ENCODE assay signal across 8 mouse cellular contexts in genomic region chr17:56034726-56035100, GRCm38 (mm10). TPM values are rescaled to one million over a fixed set of nuclear protein-coding genes. Genes with fewer than 3 reads are reported as not detected.
DNase-seq lines count a peak whose midpoint lies in the region; ATAC-seq and TF ChIP-seq lines count a peak whose summit lies in the region.

No protein-coding gene starts in this region.

- no peak overlapping the region for H3K27ac ChIP-seq in heart, embryonic 14.5 days (replicated peaks in 1 of 2; ENCODE audit: control insufficient read depth in 1 of 2, insufficient read depth in 1 of 2, low read depth in 2 of 2, low read length in 2 of 2)
- H3K27ac ChIP-seq in ES-E14 (ENCODE audit: insufficient read depth, low read depth, low read length, poor library complexity, severe bottlenecking) = no peak overlapping the region
- peak overlapping the region; percentile 48; the same call in 1 of the 2 replicates for H3K27ac ChIP-seq in embryonic facial prominence, embryonic 15.5 days (replicated peaks)
- peak overlapping the region; percentile 93 for H3K27ac ChIP-seq in liver, embryonic 13.5 days

- WGBS in heart, embryonic 14.5 days = 82% methylated on average over 6 of the region's 6 CpGs
- 85% methylated on average over 6 of the region's 6 CpGs for WGBS in embryonic facial prominence, embryonic 15.5 days
- 83% methylated on average over 6 of the region's 6 CpGs for WGBS in liver, embryonic 13.5 days (ENCODE audit: insufficient replicate concordance)

- peaks cover 3 to 16% of the 10 kb centered on the region in 2 experiments; a peak in 3 of 4 replicates for H3K4me1 ChIP-seq in heart, embryonic 14.5 days (ENCODE audit: control insufficient read depth in 2 of 2, insufficient read depth in 2 of 2, low read length in 2 of 2)
- H3K4me1 ChIP-seq in ES-E14 (ENCODE audit: control insufficient read depth in 2 of 2, insufficient read depth in 2 of 2, low read length in 2 of 2, poor library complexity in 1 of 2) = peaks cover 4 to 12% of the 10 kb centered on the region in 2 experiments
- H3K4me1 ChIP-seq in embryonic facial prominence, embryonic 15.5 days = peaks cover 51% of the 10 kb centered on the region
- H3K4me1 ChIP-seq in liver, embryonic 13.5 days (replicated peaks) = peaks cover 70% of the 10 kb centered on the region

- ATAC-seq in heart, embryonic 14.5 days (ENCODE audit: insufficient number of reproducible peaks, insufficient read depth, low FRiP score, low read depth) = no peak
- ATAC-seq in embryonic facial prominence, embryonic 15.5 days (ENCODE audit: insufficient number of reproducible peaks, low FRiP score, low TSS enrichment, low read depth) = no peak
- ATAC-seq in liver, embryonic 13.5 days (ENCODE audit: low read depth) = no peak

- no peak for DNase-seq in heart, postnatal 10 days
- DNase-seq in ES-E14 (ENCODE audit: low read depth, low spot score) = no peak
- DNase-seq in liver, embryonic 13.5 days = no peak
- no peak for DNase-seq in c-Kit-positive CD71-positive TER-119-positive erythroid progenitor cells, embryonic 14.5 days (ENCODE audit: low spot score)
- DNase-seq in frontal cortex, postnatal 25 days (ENCODE audit: low spot score in 2 of 2) = no peak
- DNase-seq in right cerebral cortex, postnatal 36 days (ENCODE audit: low spot score in 2 of 2) = no peak

- H3K4me2 ChIP-seq in heart, embryonic 14.5 days (ENCODE audit: low read length) = peak overlapping the region; percentile 65
- peak overlapping the region; percentile 47 for H3K4me2 ChIP-seq in embryonic facial prominence, embryonic 15.5 days (replicated peaks)
- peak overlapping the region; percentile 89 for H3K4me2 ChIP-seq in liver, embryonic 13.5 days

- no peak overlapping the region; the same call in 1 of the 2 replicates for H3K9ac ChIP-seq in heart, embryonic 14.5 days (ENCODE audit: low read length)
- peak overlapping the region; percentile 22; the same call in 1 of the 2 replicates for H3K9ac ChIP-seq in ES-E14 (ENCODE audit: insufficient read depth, low read depth, low read length, poor library complexity, severe bottlenecking)
- H3K9ac ChIP-seq in embryonic facial prominence, embryonic 15.5 days = no peak overlapping the region
- peak overlapping the region; percentile 98 for H3K9ac ChIP-seq in liver, embryonic 13.5 days

- in situ Hi-C loops in ES-E14 (cut with MboI; ENCODE audit: low sequenced_read_pairs in 2 of 2, unreplicated experiment in 2 of 2) = no loop called here

- no peak overlapping the region for H3K4me3 ChIP-seq in heart, embryonic 14.5 days (ENCODE audit: control insufficient read depth in 1 of 2, insufficient read depth in 1 of 2, low read depth in 1 of 2, low read length in 2 of 2)
- no peak overlapping the region for H3K4me3 ChIP-seq in ES-E14 (ENCODE audit: insufficient read depth in 1 of 2, low read depth in 1 of 2, low read length in 2 of 2, poor library complexity in 1 of 2, severe bottlenecking in 1 of 2)
- H3K4me3 ChIP-seq in embryonic facial prominence, embryonic 15.5 days (replicated peaks) = peak overlapping the region; percentile 89
- peak overlapping the region; percentile 97 for H3K4me3 ChIP-seq in liver, embryonic 13.5 days (replicated peaks)

- peaks cover 25% of the 10 kb centered on the region for H3K36me3 ChIP-seq in heart, embryonic 14.5 days (ENCODE audit: control insufficient read depth, insufficient read depth, low read length)
- peaks cover 20% of the 10 kb centered on the region; the same call in 1 of the 2 replicates for H3K36me3 ChIP-seq in ES-E14 (ENCODE audit: control insufficient read depth, insufficient read depth, low read length, poor library complexity, severe bottlenecking)
- H3K36me3 ChIP-seq in embryonic facial prominence, embryonic 15.5 days = peaks cover 36% of the 10 kb centered on the region
- H3K36me3 ChIP-seq in liver, embryonic 13.5 days = peaks cover 37% of the 10 kb centered on the region

- H3K9me3 ChIP-seq in heart, embryonic 14.5 days (ENCODE audit: control insufficient read depth, low read length) = no peaks in the 10 kb centered on the region
- no peaks in the 10 kb centered on the region for H3K9me3 ChIP-seq in ES-E14 (ENCODE audit: control insufficient read depth, insufficient read depth, low read depth, low read length)
- no peaks in the 10 kb centered on the region for H3K9me3 ChIP-seq in embryonic facial prominence, embryonic 15.5 days (replicated peaks)
- no peaks in the 10 kb centered on the region for H3K9me3 ChIP-seq in liver, embryonic 13.5 days (replicated peaks)

- no peaks in the 10 kb centered on the region for H3K27me3 ChIP-seq in heart, embryonic 14.5 days (ENCODE audit: control insufficient read depth, insufficient read depth, low read length)
- no peaks in the 10 kb centered on the region for H3K27me3 ChIP-seq in embryonic facial prominence, embryonic 15.5 days
- no peaks in the 10 kb centered on the region for H3K27me3 ChIP-seq in liver, embryonic 13.5 days

- intact Hi-C loops in heart, postnatal 10 days (cut with DNase I) = no loop called here

TF ChIP-seq in ES-E14, 5 proteins besides CTCF, POLR2A, EP300 and RAD21:
- TF ChIP-seq HCFC1 (IDR thresholded peaks at IDR 0.05; ENCODE audit: borderline replicate concordance, insufficient read depth, low read length) (no peak), CHD2 (IDR thresholded peaks at IDR 0.05; ENCODE audit: low read depth, low read length) (no peak), MAFK (IDR thresholded peaks at IDR 0.05; ENCODE audit: insufficient read depth, low read depth, low read length) (no peak), ZNF384 (IDR thresholded peaks at IDR 0.05; ENCODE audit: low read depth, low read length) (no peak), ZC3H11A (IDR thresholded peaks at IDR 0.05; ENCODE audit: borderline replicate concordance, low read depth, low read length) (no peak)

RNA-seq across cellular contexts. Expression of gene Sh3gl1, which starts 1.7 kb away (rescaled TPM):
- polyA plus RNA-seq in heart, embryonic 14.5 days (2014; fragmentation: Nextera tagmentation; extraction: Ambion mirVana) = 63.6 and 70.5 TPM in 2 replicates
- 10 to 100 TPM; 32.0 to 33.9 TPM for total RNA-seq in heart, postnatal 10 days (2021)
- total RNA-seq in ES-E14 (2012; rRNA removed) = 67.7 and 73.8 TPM in 2 replicates
- 194 and 201 TPM in 2 replicates for polyA plus RNA-seq in embryonic facial prominence, embryonic 15.5 days (2015; fragmentation: Nextera tagmentation; extraction: Ambion mirVana)
- polyA plus RNA-seq in liver, embryonic 13.5 days (2015; fragmentation: Nextera tagmentation; extraction: Ambion mirVana) = 48.0 and 50.9 TPM in 2 replicates

RNA-seq across cellular contexts. Expression of gene Chaf1a, which starts 5.5 kb away (rescaled TPM):
- polyA plus RNA-seq in heart, embryonic 14.5 days (2014; fragmentation: Nextera tagmentation; extraction: Ambion mirVana) = 9.0 and 9.2 TPM in 2 replicates
- 1 to 10 TPM; 5.2 to 6.3 TPM for total RNA-seq in heart, postnatal 10 days (2021)
- 48.3 and 57.9 TPM in 2 replicates for total RNA-seq in ES-E14 (2012; rRNA removed)
- 21.6 and 23.0 TPM in 2 replicates for polyA plus RNA-seq in embryonic facial prominence, embryonic 15.5 days (2015; fragmentation: Nextera tagmentation; extraction: Ambion mirVana)
- polyA plus RNA-seq in liver, embryonic 13.5 days (2015; fragmentation: Nextera tagmentation; extraction: Ambion mirVana) = 19.8 and 27.1 TPM in 2 replicates

RNA-seq across cellular contexts. Expression of gene Mpnd, which starts 29.2 kb away (rescaled TPM):
- 73.9 and 84.4 TPM in 2 replicates for polyA plus RNA-seq in heart, embryonic 14.5 days (2014; fragmentation: Nextera tagmentation; extraction: Ambion mirVana)
- total RNA-seq in heart, postnatal 10 days (2021) = 10 to 100 TPM; 47.4 to 50.1 TPM
- 39.0 and 61.5 TPM in 2 replicates for total RNA-seq in ES-E14 (2012; rRNA removed)
- 91.3 and 97.2 TPM in 2 replicates for polyA plus RNA-seq in embryonic facial prominence, embryonic 15.5 days (2015; fragmentation: Nextera tagmentation; extraction: Ambion mirVana)
- polyA plus RNA-seq in liver, embryonic 13.5 days (2015; fragmentation: Nextera tagmentation; extraction: Ambion mirVana) = 13.5 and 14.5 TPM in 2 replicates

RNA-seq across cellular contexts. Expression of gene Stap2, which starts 29.3 kb away (rescaled TPM):
- polyA plus RNA-seq in heart, embryonic 14.5 days (2014; fragmentation: Nextera tagmentation; extraction: Ambion mirVana) = 15.9 and 16.6 TPM in 2 replicates
- 10 to 100 TPM; 17.8 to 18.8 TPM for total RNA-seq in heart, postnatal 10 days (2021)
- total RNA-seq in ES-E14 (2012; rRNA removed) = 3.4 and 6.4 TPM in 2 replicates
- polyA plus RNA-seq in embryonic facial prominence, embryonic 15.5 days (2015; fragmentation: Nextera tagmentation; extraction: Ambion mirVana) = 23.6 and 24.5 TPM in 2 replicates
- polyA plus RNA-seq in liver, embryonic 13.5 days (2015; fragmentation: Nextera tagmentation; extraction: Ambion mirVana) = 1.5 and 1.8 TPM in 2 replicates

RNA-seq across cellular contexts. Expression of gene Ubxn6, which starts 40.1 kb away (rescaled TPM):
- 41.3 and 42.5 TPM in 2 replicates for polyA plus RNA-seq in heart, embryonic 14.5 days (2014; fragmentation: Nextera tagmentation; extraction: Ambion mirVana)
- total RNA-seq in heart, postnatal 10 days (2021) = 10 to 100 TPM; 50.9 to 57.4 TPM
- total RNA-seq in ES-E14 (2012; rRNA removed) = 34.8 and 38.8 TPM in 2 replicates
- 46.4 and 51.6 TPM in 2 replicates for polyA plus RNA-seq in embryonic facial prominence, embryonic 15.5 days (2015; fragmentation: Nextera tagmentation; extraction: Ambion mirVana)
- polyA plus RNA-seq in liver, embryonic 13.5 days (2015; fragmentation: Nextera tagmentation; extraction: Ambion mirVana) = 14.2 and 15.6 TPM in 2 replicates

Comparison
In these comparisons a context has a peak if more than half of its experiments do, and no peak if none do; other contexts are left out.
1. H3K27ac ChIP-seq: peak in embryonic facial prominence, embryonic 15.5 days (single experiment) and liver, embryonic 13.5 days (single experiment); none in heart, embryonic 14.5 days (0 of 2) and ES-E14 (single experiment).
2. H3K4me3 ChIP-seq: peak in embryonic facial prominence, embryonic 15.5 days (single experiment) and liver, embryonic 13.5 days (single experiment); none in heart, embryonic 14.5 days (0 of 2) and ES-E14 (0 of 2).
3. H3K9ac ChIP-seq: peak in ES-E14 (single experiment) and liver, embryonic 13.5 days (single experiment); none in heart, embryonic 14.5 days (single experiment) and embryonic facial prominence, embryonic 15.5 days (single experiment).
4. Peak in every context shown above with its lines, with median percentiles within 50 percentile points of each other: H3K4me2 ChIP-seq.